Mouse (Mus musculus) layer of hippocampus, postnatal 14 days (tissue): ENCODE measurements around the gene Chpt1. TPM values are rescaled to one million over a fixed set of nuclear protein-coding genes. Genes with fewer than 3 reads are reported as not detected.
"Not testable (repeated sequence)": the region's sequence is repeated elsewhere in the genome, so short reads cannot be mapped to it uniquely, and the experiment has no call there.

Source experiments
- DNase-seq, 2 experiments: peaks; one replicate each; pipeline ENCODE4 v3.0.0; 2021 to 2022; ENCODE audit warnings: low spot score in 2 of 2, mixed read lengths in 1 of 2
- total RNA-seq, 2 experiments: library from RNA; stranded (reverse); gene quantifications; 2 replicates each; pipeline ENCODE4 v1.2.3; 2021

The Chpt1 gene
- total RNA-seq, 2 experiments from 2014 or later = 43.3 to 45.8 TPM

DNA sequence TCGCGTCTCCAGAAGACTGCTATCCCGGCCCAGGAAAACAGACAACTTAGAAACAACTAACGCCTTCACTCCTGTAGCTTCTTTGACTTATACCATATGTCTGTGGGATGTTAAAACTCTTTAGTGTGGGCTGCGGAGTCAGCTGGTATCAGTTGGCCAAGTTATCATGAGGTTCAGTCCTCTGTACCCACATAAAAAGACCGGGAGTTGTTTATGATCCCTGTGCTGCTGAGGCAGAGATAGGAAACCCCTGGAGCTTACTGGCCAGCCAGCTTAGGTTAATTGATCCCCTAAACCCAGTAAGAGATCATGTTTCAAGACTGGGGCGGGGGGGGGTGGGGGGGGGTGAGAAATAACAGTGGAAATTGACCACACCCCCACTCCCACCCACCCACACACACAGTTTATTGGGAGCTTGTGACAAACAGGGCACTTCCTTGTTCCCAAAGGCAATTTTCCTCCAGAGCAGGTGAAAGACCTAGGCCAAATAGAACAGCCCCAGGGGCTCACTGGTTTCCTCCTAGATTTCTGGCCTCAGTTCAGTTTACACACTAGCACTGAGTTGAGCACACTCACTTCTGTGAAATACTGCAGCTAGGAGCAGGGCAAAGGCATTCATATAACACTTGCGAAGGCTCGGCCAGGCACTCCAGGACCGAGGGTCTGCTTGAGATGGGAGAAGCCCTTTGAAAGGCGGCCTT, 6.9 kb downstream of the Chpt1 start:
- DNase-seq = no peak

DNA sequence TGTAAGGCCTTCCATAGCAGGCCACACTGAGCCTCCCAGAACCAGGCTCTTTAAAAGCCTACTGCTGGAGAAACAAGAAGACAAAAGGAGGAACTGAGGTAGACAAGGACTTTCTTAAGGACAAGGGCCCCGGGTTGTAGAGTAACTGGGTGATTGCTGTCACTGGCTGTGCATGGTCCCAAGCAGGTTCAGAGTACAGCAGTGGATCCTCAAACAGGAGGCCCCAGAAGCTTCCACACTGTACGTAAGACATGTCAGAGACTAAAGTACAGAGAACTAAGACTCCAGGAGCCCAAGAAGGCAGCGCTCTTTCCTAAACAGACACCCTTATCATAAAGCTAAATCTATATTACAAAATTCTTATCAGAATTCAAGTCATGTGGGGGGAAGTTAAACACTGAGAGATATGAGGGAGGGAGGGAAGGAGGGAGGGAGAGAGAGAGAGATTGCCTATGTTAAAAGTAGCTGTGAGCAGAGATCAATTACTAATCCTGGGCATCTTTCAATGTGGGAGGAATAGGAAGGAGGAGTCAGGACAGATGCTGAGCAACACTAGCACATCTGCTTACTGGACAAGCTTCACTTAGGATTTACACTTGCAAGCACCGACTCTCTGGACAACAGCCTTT, 8.8 kb downstream of the Chpt1 start:
- DNase-seq = no peak

DNA sequence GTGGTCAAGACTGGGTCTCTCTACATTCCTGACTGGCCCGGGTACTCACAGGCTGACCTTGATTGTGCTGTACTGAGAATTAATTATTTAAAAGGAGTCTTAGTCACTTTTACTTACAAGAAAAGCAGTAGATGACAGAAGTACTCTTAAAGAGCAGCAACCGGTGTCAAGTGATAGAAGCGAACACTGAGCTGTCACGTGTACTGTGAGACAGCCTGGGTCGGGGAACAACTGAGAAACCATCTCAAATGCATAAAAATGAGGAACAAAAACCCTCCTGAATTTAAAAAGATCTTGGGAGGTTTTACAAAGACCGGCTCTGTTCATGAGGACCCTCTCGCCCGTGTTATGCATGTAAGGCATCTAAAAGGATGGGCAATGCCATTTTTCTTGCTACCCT, 11.2 kb downstream of the Chpt1 start:
- no peak for DNase-seq

- DNase-seq = no peak
These were observed 12.2 kb downstream of the Chpt1 start for GRCm38 (mm10) chr10:88491632-88492031.

DNA sequence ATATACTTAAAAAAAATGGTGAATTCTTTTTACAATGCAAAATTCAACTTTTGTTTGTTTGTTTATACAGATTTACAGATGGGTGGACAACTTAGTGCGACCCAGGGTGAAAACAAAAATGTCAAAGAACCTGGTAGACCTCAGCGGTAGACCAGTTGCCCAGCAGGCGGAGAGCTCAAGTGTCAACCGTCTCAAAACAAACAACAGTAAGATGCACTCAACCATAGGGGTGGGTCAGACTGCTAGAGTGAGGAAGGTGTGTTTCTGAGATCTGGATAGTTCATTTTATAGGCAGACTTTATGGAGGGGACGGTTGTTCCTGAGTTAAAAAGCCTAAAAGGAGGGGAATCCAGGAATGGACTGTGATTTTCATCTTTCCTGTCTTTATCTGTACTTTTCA, 15.2 kb downstream of the Chpt1 start:
- DNase-seq = no peak

- not testable (repeated sequence) for DNase-seq
These were observed 21.0 kb downstream of the Chpt1 start for GRCm38 (mm10) chr10:88482866-88483265.

GRCm38 (mm10) chr10:88460122-88460820, 43.6 kb downstream of the Chpt1 start:
- no peak for DNase-seq

GRCm38 (mm10) chr10:88459502-88459992, 44.3 kb downstream of the Chpt1 start, which contains the start of gene Sycp3:
Sycp3 (plus strand) TSS chr10:88459569.
- DNase-seq = no peak

- no peak for DNase-seq
These were observed 46.1 kb downstream of the Chpt1 start for GRCm38 (mm10) chr10:88457816-88458215.

- DNase-seq = no peak
These were observed 51.9 kb downstream of the Chpt1 start for GRCm38 (mm10) chr10:88451990-88452389.

GRCm38 (mm10) chr10:88451221-88451620, 52.7 kb downstream of the Chpt1 start:
- peak in 1 of 2 experiments; percentile 74 for DNase-seq

DNA sequence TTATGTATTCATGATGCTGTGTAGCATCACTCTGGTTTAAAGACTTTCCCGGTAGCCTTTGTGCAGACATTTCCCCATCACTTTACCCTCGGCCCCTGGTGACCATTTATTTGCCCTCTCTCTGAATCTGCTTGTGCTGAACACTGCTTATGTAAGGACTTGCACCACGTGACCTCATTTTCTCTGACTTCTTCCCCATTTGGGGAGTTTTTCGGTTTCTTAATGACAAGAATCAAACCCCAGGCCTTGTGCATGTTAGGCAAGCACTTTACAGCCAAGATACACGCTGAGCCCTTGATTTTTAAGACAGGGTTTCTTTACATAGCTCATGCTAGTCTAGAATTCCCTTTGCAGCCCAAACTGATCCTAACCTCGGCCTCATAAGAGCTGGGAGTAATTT, 62.6 kb downstream of the Chpt1 start:
- DNase-seq = no peak

- DNase-seq = no peak
These were observed 75.9 kb downstream of the Chpt1 start for GRCm38 (mm10) chr10:88427998-88428397.

DNA sequence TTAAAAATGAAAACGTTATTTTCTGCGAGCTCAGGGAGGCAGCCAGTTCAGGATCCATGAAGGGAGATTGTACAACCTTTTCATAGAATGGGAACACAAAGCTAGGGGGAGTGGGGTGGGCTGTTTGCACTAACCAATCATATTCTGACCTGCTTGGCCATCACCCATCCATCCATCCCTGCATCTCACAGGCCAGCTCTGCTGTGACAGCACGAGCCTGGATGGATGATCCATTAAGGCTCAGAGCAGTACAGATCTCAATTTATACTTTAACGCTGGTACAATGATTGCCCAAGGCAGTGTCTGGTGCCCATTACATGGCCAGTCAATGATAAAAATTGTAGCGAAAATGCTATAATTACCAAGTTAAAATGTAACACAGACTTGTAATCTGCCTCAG, 77.0 kb downstream of the Chpt1 start:
- DNase-seq = no peak

DNA sequence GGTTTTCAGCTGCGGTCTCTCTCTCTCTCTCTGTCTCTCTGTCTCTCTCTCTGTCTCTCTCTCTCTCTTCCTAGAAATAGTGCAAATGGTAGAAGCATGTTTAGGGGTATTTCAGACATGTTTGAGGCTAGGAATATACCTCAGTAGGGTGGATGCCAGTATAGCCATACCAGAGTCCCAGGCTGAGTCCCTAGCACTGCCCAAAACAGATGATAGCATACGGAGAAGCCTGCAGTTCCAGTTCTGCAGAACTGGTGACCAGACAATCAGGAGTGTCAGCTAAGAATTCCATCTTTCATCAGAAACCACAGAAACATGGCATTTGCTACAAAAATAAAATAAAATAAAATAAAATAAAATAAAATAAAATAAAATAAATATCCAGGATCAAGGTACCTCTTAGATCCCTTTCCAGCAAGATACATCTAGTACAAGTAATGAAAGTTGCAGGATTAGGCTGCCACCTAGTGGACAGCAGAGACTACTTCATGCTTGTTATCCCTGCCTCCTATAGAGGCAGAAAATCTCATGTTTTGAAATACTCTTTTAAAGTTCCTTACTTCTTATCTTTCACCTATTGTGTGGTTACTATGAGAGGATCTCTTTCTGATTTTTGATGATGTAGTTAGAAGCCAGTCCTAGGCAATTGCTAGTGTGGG, 77.6 kb downstream of the Chpt1 start:
- peak; percentile 32 to 73 for DNase-seq

DNA sequence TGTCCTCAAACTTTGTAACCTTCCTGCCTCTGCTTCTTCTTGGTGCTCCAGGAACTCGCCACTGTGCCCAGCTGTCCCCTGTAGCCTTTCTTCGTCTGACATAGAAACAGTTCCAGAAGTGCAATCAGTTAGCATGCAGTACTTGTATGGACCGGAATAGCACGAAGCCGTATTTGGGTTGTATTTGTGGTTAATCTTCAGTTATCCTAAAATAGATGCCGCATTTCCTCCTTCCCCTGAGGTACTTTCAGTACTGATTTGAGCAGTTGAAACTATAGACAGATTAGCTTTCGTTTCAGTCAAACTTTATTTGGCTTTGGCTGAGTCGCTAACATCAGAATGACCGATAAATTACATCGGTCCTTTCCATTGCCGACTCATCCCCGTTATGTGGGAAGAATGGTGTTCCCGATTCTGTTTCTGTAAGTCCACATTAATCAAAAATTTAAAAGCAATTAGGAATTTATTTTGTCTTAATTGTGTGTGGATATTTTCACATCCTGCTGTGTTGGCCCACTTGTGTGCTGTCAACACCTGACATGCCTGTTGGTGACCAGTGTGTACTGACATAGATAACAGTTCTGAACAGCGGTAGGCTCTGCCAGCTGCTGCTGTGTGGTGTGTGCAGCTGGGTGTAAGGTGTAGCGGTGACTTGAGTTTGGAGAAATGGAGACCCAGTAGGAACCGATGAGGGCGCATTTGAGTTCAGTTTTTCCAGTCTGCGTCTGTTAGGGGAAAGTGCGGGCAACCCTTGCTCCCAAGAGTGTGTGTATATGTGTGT, 83.0 kb downstream of the Chpt1 start:
- DNase-seq = no peak

GRCm38 (mm10) chr10:88420141-88420541, 83.7 kb downstream of the Chpt1 start:
- no peak for DNase-seq

DNA sequence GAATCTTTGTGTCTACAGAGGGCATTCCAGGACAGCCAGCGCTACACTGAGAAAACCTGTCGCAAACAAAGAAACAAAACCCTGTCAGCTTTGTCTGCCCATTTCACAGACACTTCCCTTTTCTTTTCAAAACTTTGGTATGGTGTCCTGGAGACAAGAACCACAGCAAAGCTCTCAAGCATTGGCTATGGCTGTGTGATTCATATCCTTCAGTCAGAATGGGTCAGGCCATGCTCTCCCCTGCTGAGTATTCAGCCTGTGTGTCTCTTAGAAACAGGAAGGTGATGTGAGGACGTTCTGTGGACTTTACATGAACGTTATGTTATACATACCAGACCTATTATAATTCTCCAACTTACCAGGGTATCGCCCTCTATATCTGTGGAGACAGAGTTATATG, 86.2 kb downstream of the Chpt1 start:
- no peak for DNase-seq

DNA sequence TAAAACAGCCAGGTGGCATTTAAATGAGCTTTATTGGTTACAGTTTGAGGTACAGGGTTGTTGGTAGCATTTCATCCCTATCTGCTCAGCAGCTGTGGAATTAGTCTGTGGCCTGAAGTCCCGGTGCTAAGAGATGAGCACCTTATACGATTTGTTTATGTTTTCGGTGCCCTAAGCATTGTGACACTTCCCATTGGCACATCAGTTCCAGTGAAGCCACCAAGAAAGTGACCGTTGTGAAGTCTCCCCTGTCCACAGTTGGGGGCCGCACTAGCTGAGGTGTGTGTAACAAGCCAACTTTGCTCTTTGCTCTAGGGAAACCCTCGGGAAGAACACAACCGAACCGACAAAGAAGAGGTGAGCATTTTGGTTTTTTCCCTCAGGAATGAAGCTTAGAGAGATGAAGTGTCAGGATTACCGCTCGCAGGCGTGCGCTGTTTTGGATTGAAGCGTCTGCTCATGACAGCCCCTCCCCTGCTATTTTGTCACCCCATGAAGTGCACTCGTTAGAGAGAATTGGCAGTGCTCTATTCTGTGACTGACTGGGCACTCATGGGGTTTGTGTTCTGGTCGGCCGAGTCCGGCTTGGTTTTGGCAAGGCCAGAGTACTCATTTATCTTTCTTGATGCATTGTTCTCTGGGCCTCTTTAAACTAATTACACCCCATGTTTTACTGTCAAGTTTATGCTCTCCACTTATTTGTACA, 91.4 kb downstream of the Chpt1 start:
- DNase-seq = no peak

- no peak for DNase-seq
These were observed 94.1 kb downstream of the Chpt1 start for GRCm38 (mm10) chr10:88409751-88410150.
